Mouse (Mus musculus): ENCODE results near the gene Borcs6. TPM values are rescaled to one million over a fixed set of nuclear protein-coding genes. Genes with fewer than 3 reads are reported as not detected.
A peak's percentile ranks its signal among the peaks of the same experiment; 100 is the strongest.
"Not testable (repeated sequence)": the region's sequence is repeated elsewhere in the genome, so short reads cannot be mapped to it uniquely, and the experiment has no call there.

Gene Borcs6
- polyA plus RNA-seq, 3 experiments from 2014 or later: 1.1 to 2.2 (median 1.3) TPM

GRCm38 (mm10) chr11:69089616-69090290, 30.2 kb downstream of the Borcs6 start:
- no peak for ATAC-seq

GRCm38 (mm10) chr11:69090367-69090766, 30.9 kb downstream of the Borcs6 start:
- no peak for ATAC-seq

- no peak for ATAC-seq
These were observed 32.3 kb downstream of the Borcs6 start for GRCm38 (mm10) chr11:69091566-69092385.

GRCm38 (mm10) chr11:69092386-69092751, 32.9 kb downstream of the Borcs6 start:
- ATAC-seq: no peak

- no peak for ATAC-seq
These were observed 33.4 kb downstream of the Borcs6 start for GRCm38 (mm10) chr11:69092871-69093270.

GRCm38 (mm10) chr11:69093856-69094255, 34.3 kb downstream of the Borcs6 start:
- ATAC-seq: not testable (repeated sequence)

- peak; percentile 57 for ATAC-seq
These were observed 35.3 kb downstream of the Borcs6 start, which contains the start of gene Per1 for GRCm38 (mm10) chr11:69094697-69095429. Gene Per1 (plus strand): TSS chr11:69095217.

GRCm38 (mm10) chr11:69095511-69096231, 36.2 kb downstream of the Borcs6 start:
- ATAC-seq: no peak

GRCm38 (mm10) chr11:69096360-69096986, 37.0 kb downstream of the Borcs6 start:
- no peak for ATAC-seq

- peak; percentile 2 for ATAC-seq
These were observed 37.7 kb downstream of the Borcs6 start for GRCm38 (mm10) chr11:69096987-69097900.

GRCm38 (mm10) chr11:69098039-69098761, 38.7 kb downstream of the Borcs6 start:
- ATAC-seq: peak; percentile 53

GRCm38 (mm10) chr11:69098762-69099091, 39.2 kb downstream of the Borcs6 start:
- ATAC-seq: no peak

- ATAC-seq: no peak
These were observed 39.8 kb downstream of the Borcs6 start for GRCm38 (mm10) chr11:69099177-69099914.

GRCm38 (mm10) chr11:69099915-69100345, 40.4 kb downstream of the Borcs6 start:
- peak; percentile 20 for ATAC-seq

GRCm38 (mm10) chr11:69100639-69101360, 41.3 kb downstream of the Borcs6 start:
- no peak for ATAC-seq

GRCm38 (mm10) chr11:69101604-69102402, 42.3 kb downstream of the Borcs6 start:
- ATAC-seq: no peak

GRCm38 (mm10) chr11:69102403-69102725, 42.8 kb downstream of the Borcs6 start:
- no peak for ATAC-seq

- ATAC-seq: no peak
These were observed 43.6 kb downstream of the Borcs6 start for GRCm38 (mm10) chr11:69103121-69103520.

All from inflammation-experienced regulatory T-cells, adult 6 months (primary cell).